Mouse (Mus musculus): ENCODE results near the gene Sin3b.
"Not testable (repeated sequence)": the region's sequence is repeated elsewhere in the genome, so short reads cannot be mapped to it uniquely, and the experiment has no call there.

Gene Sin3b

DNA sequence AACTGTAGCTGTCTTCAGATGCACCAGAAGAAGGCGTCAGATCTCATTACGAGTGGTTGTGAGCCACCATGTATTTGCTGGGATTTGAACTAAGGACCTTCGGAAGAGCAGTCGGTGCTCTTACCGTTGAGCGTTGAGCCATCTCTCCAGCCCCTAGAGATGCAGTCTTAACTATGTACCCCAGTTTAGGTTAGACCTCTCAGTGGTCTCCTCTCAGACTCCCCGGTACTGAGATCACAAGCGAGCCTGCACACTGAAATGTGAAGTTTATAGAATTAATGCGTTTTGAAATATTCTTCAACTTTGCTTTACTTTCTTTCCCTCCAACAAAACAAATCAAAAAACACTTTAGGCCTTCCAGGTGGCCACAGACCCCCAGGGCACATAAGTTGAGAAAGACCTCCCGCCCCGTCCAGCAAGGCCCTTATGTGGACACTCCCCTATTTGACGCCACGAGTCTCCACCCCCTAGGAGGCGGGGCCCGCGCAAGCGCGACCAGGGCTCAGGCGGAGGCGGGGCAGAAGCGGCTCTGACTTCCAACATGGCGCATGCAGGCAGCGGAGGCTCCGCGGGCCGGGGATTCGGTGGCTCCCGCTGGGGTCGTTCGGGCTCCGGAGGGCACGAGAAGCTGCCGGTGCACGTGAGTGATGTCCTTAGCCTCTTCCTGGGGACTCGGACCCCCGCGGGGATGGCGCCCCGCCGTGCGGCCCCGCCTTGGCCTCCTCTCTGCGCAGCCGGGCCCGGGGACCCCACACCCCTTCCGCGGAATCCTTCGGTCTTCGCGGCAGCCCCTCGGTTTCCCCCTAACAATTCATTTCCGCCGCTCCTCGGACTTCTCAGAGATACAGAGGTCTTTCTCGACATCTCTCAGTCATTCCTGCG, at the start of gene Sin3b:
TSS of gene Sin3b (plus strand) at position 517 of the 882 bp plus-strand sequence.
- DNase-seq (ENCODE audit: low spot score) = peak; percentile 95

GRCm38 (mm10) chr8:72674184-72674583, 48.9 kb upstream of the Sin3b start:
- no peak for DNase-seq (ENCODE audit: low spot score)

- no peak for DNase-seq (ENCODE audit: low spot score)
These were observed 46.6 kb upstream of the Sin3b start for GRCm38 (mm10) chr8:72676436-72676835.

DNA sequence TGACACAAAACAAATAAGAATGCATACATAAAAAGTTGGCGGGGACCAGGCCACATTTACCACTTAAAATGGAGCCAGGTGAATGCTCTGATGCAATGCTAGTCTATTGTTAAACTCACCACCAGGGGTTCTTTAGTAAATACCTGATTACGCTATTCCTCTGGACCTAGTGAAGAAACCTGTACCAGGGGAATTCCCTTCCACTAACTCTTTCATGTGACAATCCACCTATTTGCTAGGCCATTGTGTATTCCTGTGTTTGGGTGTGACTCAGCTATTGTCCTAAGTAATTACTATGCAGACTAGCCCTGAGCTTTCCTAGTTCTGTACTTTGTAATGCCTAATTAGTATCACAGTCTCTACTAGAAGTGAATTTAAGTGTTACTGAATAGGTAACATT, 46.2 kb upstream of the Sin3b start:
- not testable (repeated sequence) for DNase-seq (ENCODE audit: low spot score)

DNA sequence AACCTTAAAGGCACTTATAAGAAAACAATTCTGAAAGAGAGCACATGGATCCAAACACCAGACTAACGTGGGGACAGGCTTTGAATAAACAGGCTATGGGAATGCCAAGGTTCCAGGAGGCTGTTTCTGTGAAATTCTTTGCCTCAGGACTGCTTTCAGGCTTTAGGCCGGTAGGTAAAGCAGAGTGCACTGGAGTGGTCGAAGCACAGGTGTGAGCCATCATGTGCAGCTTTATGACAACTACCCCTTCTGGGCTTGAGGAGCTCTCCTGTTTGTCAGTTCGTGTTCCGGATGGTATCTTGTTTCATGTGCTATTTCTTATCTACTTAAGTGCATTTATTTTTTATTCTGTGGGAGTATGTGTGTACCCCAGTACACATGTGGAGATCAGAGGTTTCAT, 45.8 kb upstream of the Sin3b start:
- DNase-seq (ENCODE audit: low spot score) = no peak

GRCm38 (mm10) chr8:72680133-72680532, 43.0 kb upstream of the Sin3b start:
- DNase-seq (ENCODE audit: low spot score) = peak; percentile 53

- DNase-seq (ENCODE audit: low spot score) = no peak
These were observed 40.9 kb upstream of the Sin3b start for GRCm38 (mm10) chr8:72682051-72682687.

DNA sequence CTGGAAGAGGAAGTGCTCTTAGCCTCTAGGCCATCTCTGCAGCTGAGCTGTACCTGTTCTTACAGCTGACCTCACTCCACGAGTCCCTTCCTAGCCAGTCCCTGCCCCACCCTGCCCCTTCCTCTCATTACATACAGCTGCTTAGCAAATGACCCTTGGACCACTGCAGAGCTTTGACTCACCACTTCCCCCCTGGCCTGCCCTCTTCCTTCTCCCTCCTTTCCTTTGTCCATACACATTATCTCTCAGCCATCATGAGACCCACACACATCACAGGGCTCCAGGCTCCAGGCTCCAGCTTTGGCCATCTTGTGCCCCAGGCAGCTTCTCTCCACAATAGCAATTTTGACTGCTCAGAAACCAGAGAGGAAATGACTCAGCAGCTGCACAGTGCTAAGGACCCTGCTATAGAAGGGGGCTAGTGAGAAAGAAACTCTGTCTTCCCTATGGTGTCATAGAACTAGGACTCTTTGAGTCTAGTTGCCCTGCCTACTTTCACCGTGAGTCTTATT, 40.0 kb upstream of the Sin3b start:
- no peak for DNase-seq (ENCODE audit: low spot score)

GRCm38 (mm10) chr8:72683572-72684099, 39.4 kb upstream of the Sin3b start:
- not testable (repeated sequence) for DNase-seq (ENCODE audit: low spot score)

- DNase-seq (ENCODE audit: low spot score) = no peak
These were observed 24.6 kb upstream of the Sin3b start for GRCm38 (mm10) chr8:72698349-72698926.

DNA sequence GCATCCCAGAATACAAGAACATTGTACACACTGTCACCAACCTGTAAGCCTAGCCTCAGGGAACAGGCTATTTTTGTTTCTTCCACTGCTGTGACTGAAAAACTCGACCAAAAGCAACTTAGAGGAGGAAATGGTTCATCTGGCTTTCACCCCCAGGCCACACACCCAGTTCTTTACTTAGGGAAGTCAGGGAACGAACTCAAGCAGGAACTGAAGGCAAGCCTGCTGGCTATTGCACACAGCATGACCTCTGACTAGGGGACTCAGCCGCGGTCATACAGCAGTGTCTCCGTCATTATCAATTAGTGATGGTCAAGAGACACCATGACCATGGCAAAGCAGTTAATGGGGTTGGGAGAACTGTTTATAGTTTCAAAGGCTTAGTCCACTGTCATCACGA, 10.5 kb upstream of the Sin3b start:
- no peak for DNase-seq (ENCODE audit: low spot score)

GRCm38 (mm10) chr8:72716594-72716993, 6.5 kb upstream of the Sin3b start:
- no peak for DNase-seq (ENCODE audit: low spot score)

DNA sequence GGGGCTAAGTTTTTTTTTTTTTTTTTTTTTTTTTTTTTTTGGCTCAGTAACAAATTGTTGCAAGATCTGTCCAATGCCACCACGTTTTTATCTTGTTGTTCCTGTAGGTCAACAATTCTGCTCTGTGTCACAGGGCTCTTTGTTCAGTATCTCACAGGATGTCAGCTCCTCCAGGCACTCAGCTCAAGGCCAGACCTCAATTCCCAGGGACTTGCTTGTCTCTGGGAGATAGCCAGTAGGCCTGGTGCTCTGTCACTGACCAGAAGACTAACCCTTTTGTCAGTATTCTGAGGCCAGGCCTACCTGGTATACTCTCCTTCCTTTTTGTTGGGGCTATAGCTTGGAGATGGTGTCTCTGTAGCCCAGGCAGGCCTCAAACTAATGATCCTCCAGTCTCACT, 2.5 kb upstream of the Sin3b start:
- DNase-seq (ENCODE audit: low spot score) = no peak

- peak; percentile 30 for DNase-seq (ENCODE audit: low spot score)
These were observed 541 bp downstream of the Sin3b start for GRCm38 (mm10) chr8:72723651-72724001.

DNA sequence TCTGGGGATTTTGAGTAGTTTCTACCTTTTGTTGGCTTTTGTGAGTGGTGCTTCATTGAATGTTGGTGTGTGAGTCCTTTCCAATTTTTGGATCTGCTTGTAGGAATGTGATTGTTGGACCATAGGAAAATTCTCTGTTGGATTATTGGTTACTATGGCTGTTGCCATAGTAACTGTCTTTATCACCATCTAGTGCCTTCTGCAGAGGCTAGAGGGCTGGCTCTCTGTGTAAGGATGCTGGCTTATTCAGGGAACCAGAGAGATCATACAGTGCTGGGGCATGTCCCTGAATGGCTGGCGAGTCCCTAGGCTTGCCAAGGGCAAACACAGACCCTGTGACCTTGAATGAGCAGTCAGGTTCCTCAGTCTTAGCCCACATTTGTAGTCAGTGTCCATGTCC, 5.6 kb downstream of the Sin3b start:
- no peak for DNase-seq (ENCODE audit: low spot score)

- no peak for DNase-seq (ENCODE audit: low spot score)
These were observed 11.9 kb downstream of the Sin3b start for GRCm38 (mm10) chr8:72735001-72735400.

GRCm38 (mm10) chr8:72736868-72737267, 13.8 kb downstream of the Sin3b start:
- no peak for DNase-seq (ENCODE audit: low spot score)

DNA sequence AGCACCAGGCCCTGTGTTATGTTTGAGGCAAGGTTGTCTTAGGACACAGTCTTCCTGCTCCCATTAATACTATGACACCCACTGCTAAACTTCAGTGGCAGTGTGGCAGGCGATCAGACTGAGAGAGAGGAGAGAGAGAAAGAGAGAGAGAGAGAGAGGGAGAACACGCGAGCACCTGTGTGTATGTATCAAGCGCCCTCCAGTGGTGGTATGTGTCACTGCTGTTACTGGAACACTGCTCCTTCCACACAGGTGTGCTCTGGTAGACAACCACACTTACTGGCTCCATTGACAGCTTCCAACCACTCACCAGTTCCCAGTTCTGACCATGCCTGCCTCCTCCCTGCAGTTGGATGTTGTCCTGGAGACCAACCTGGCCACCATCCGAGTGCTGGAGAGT, 23.0 kb downstream of the Sin3b start:
- peak; percentile 29 for DNase-seq (ENCODE audit: low spot score)

DNA sequence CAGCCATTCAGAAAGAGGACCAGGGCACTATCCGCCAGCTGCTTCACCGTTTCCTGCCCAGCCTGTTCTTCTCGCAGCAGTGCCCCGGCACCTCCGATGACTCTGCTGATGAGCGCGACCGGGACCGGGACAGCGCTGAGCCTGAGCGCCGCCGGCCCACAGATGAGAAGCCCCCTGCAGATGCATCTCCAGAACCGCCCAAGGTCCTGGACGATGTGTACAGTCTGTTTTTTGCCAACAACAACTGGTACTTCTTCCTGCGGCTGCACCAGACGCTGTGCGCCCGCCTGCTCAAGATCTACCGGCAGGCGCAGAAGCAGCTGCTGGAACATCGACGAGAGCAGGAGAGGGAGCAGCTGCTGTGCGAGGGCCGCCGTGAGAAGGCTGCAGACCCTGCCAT, 26.8 kb downstream of the Sin3b start:
- DNase-seq (ENCODE audit: low spot score) = no peak

GRCm38 (mm10) chr8:72750266-72750665, 27.2 kb downstream of the Sin3b start:
- DNase-seq (ENCODE audit: low spot score) = peak; percentile 1

GRCm38 (mm10) chr8:72751126-72751525, 28.0 kb downstream of the Sin3b start:
- peak; percentile 1 for DNase-seq (ENCODE audit: low spot score)

- no peak for DNase-seq (ENCODE audit: low spot score)
These were observed 29.2 kb downstream of the Sin3b start for GRCm38 (mm10) chr8:72752289-72752688.

DNA sequence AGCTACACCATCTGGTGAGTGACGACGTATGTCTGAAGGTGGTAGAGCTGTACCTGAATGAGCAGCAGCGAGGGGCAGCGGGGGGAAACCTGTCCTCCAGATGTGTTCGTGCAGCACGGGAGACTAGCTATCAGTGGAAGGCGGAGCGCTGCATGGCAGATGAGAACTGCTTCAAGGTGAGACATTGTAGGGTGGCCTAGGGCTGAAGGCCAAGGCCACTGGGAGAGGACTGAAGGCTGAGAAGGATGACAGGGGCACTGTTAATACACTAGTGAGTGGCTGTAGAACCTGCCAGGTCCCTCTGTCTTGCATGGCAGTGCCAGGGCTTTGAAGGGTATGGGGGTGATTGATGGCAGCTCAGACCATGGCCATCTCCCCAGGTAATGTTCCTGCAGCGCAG, 30.1 kb downstream of the Sin3b start:
- no peak for DNase-seq (ENCODE audit: low spot score)
